Mouse (Mus musculus): ENCODE results near the gene Zfp770.

- TF ChIP-seq EP300 (IDR thresholded peaks at IDR 0.05; ENCODE audit: low read depth) (no peak), CTCF (IDR thresholded peaks at IDR 0.05; ENCODE audit: low read depth) (no peak)
These were observed 30.0 kb upstream of the Zfp770 start for GRCm38 (mm10) chr2:114231248-114231647.

Data from heart, postnatal 0 days (tissue).